Mouse (Mus musculus) small intestine, adult 2 months (tissue): Measurements from ENCODE around the gene Plxnc1.

Source experiments
- CTCF ChIP-seq: fragments of 200-500 bp; IDR thresholded peaks from 2 replicates; pipeline ENCODE4 v1.5.1; 2012; ENCODE audit warnings: low read depth, mild to moderate bottlenecking, control low read depth, inconsistent platforms, low read length, moderate library complexity, mixed read lengths; ENCODE audit not compliant: insufficient replicate concordance, insufficient read length; ENCODE audit errors: extremely low read depth
- POLR2A ChIP-seq: fragments of 200-500 bp; IDR thresholded peaks from 2 replicates; pipeline ENCODE4 v1.6.1; 2012; ENCODE audit warnings: low read depth, mild to moderate bottlenecking, control low read depth, inconsistent platforms, low read length, moderate library complexity

GRCm38 (mm10) chr10:94924450-94924849 is 20.2 kb downstream of the Plxnc1 start:
- TF ChIP-seq CTCF (no peak), POLR2A (no peak)
